Mouse (Mus musculus): ENCODE data around the gene Chn2. TPM values are rescaled to one million over a fixed set of nuclear protein-coding genes. Genes with fewer than 3 reads are reported as not detected.

Chn2 gene
- polyA plus RNA-seq, 1 experiment: 38.2 TPM

DNA sequence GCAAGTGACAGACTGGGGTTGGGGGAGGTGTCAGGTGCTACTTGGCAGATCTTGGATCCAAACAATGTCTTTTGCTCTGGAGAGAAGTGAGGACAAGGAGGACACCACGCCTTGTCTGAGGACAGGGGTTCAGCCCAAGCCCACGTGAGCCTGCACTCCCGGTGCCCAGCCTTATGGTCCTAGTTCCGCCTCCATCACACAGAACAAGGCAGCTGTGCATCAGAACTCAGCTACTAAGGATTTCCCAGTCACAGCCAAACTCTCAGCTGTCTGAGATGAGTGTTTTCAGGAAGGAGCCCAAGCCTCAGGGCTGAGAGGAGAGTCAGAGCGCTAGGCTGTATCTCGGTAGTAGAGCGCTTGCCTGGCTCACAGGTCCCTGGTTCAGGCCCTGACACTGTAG lies 214.5 kb downstream of the Chn2 start:
- peak; percentile 32 for DNase-seq (ENCODE audit: low read depth)
- TF ChIP-seq POLR2A (IDR thresholded peaks at IDR 0.05; ENCODE audit: borderline replicate concordance, extremely low read depth, insufficient read depth, insufficient read length, poor library complexity, severe bottlenecking) (no peak), CTCF (IDR thresholded peaks at IDR 0.05; ENCODE audit: borderline replicate concordance, extremely low read depth, insufficient read depth, insufficient read length) (no peak)

DNA sequence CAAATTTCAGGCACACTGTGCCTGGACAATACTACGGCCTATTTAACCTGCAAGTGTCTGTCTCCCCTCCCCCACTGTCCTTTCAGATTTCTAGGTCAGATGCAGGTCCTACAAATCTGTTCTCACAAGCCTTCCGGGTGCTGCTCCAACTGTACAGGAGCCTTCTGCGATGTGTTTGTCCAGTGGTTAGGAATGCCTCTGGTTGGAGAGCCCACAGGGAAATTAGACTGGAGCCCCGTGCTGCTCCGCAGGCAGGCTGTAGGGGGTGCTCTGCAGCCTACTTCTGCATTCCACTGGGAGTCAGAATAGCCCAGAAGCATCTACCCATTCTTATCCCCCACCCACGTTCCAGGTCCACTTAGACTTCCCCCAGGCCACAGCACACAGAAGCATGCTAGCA lies 215.4 kb downstream of the Chn2 start:
- no peak for TF ChIP-seq POLR2A (IDR thresholded peaks at IDR 0.05; ENCODE audit: borderline replicate concordance, extremely low read depth, insufficient read depth, insufficient read length, poor library complexity, severe bottlenecking)
- peak; percentile 34 for TF ChIP-seq CTCF (IDR thresholded peaks at IDR 0.05; ENCODE audit: borderline replicate concordance, extremely low read depth, insufficient read depth, insufficient read length)
- no peak for DNase-seq (ENCODE audit: low read depth)

DNA sequence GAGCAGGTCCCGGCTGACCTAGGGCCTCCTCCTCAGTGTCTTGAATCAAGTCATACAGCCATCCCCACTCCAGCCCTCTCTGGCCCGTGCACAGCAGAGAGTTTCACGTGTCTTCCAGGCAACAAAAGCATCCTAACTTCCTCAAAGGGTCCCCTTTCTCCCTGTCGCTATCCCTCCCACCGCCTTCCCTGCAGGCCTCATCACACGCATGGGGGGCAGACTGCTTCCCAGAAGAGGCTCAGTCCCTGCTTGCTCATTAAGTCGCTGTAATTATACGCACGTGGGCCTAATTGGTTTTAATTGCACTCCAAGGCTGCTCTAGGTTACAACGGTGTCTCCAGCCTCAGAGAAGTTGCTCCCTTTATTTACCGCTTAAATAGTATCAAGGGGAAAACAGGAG lies 216.0 kb downstream of the Chn2 start:
- DNase-seq (ENCODE audit: low read depth): peak; percentile 85
- TF ChIP-seq POLR2A (IDR thresholded peaks at IDR 0.05; ENCODE audit: borderline replicate concordance, extremely low read depth, insufficient read depth, insufficient read length, poor library complexity, severe bottlenecking) (no peak), CTCF (IDR thresholded peaks at IDR 0.05; ENCODE audit: borderline replicate concordance, extremely low read depth, insufficient read depth, insufficient read length) (no peak)

GRCm38 (mm10) chr6:54256397-54256796 lies 217.0 kb downstream of the Chn2 start:
- TF ChIP-seq POLR2A (IDR thresholded peaks at IDR 0.05; ENCODE audit: borderline replicate concordance, extremely low read depth, insufficient read depth, insufficient read length, poor library complexity, severe bottlenecking): no peak
- no peak for DNase-seq (ENCODE audit: low read depth)

- no peak for DNase-seq (ENCODE audit: low read depth)
- TF ChIP-seq POLR2A (IDR thresholded peaks at IDR 0.05; ENCODE audit: borderline replicate concordance, extremely low read depth, insufficient read depth, insufficient read length, poor library complexity, severe bottlenecking) (no peak), CTCF (IDR thresholded peaks at IDR 0.05; ENCODE audit: borderline replicate concordance, extremely low read depth, insufficient read depth, insufficient read length) (no peak)
Measured at GRCm38 (mm10) chr6:54257552-54257951, 218.2 kb downstream of the Chn2 start.

DNA sequence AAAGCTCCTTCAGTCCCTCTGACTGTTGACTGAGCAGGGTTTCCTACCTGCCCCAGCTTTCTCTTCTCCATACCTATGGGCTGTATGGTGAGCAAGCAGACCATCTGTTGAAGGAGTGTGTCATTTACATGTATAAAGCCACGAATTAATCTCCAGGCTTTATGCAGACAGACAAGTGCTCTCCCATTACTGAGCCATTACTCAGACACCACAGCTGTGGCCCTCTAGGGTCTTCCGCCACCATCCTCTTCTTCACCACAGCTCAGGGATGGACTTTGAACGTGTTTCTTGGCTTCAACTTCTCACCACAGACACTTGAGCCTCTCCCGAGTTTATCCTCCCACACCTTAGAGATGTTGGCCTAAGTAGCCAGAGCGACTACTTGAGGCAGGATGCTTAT lies 219.1 kb downstream of the Chn2 start:
- TF ChIP-seq POLR2A (IDR thresholded peaks at IDR 0.05; ENCODE audit: borderline replicate concordance, extremely low read depth, insufficient read depth, insufficient read length, poor library complexity, severe bottlenecking) (no peak), CTCF (IDR thresholded peaks at IDR 0.05; ENCODE audit: borderline replicate concordance, extremely low read depth, insufficient read depth, insufficient read length) (no peak)
- no peak for DNase-seq (ENCODE audit: low read depth)

DNA sequence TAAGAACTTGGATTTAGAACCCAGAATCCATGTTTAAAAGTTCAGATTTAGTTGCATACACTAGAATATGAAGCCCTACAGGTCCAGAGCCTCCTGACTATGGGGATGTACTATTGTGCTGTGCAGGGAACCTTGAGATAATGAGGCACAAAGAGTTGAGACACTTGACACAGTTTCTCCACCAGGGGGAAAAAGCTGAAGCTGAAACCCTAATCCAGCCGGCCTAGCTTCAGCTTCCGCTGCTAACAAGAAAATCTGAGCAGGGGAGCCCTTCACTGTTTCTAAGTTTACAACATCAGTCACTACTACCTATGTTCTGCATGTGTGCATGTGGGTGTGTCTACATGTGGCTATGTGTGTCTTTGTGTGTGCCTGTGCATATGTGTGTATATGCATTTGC lies 223.4 kb downstream of the Chn2 start:
- DNase-seq (ENCODE audit: low read depth): no peak
- TF ChIP-seq CTCF (IDR thresholded peaks at IDR 0.05; ENCODE audit: borderline replicate concordance, extremely low read depth, insufficient read depth, insufficient read length): no peak
- no peak for TF ChIP-seq POLR2A (IDR thresholded peaks at IDR 0.05; ENCODE audit: borderline replicate concordance, extremely low read depth, insufficient read depth, insufficient read length, poor library complexity, severe bottlenecking)

DNA sequence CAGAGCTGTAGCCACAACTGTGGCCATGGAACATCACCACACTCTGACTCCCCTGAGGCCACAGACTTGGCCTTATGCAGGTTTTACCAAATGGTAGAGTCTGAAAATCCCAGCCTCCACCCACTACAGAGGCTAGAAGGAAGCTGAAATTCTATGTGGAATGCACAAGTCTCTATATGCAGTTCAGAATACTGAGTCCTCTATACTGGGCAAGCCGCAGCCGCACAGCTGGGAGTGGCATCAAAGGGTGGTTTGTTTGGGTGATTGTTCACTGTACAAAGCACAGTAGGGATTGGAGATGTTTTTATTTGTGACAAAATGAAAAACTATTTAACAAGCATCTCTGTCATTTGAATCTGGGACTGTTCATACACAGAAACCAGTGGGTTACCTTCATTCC lies 224.5 kb downstream of the Chn2 start:
- no peak for DNase-seq (ENCODE audit: low read depth)
- TF ChIP-seq CTCF (IDR thresholded peaks at IDR 0.05; ENCODE audit: borderline replicate concordance, extremely low read depth, insufficient read depth, insufficient read length): no peak
- TF ChIP-seq POLR2A (IDR thresholded peaks at IDR 0.05; ENCODE audit: borderline replicate concordance, extremely low read depth, insufficient read depth, insufficient read length, poor library complexity, severe bottlenecking): no peak

- no peak for TF ChIP-seq POLR2A (IDR thresholded peaks at IDR 0.05; ENCODE audit: borderline replicate concordance, extremely low read depth, insufficient read depth, insufficient read length, poor library complexity, severe bottlenecking)
- TF ChIP-seq CTCF (IDR thresholded peaks at IDR 0.05; ENCODE audit: borderline replicate concordance, extremely low read depth, insufficient read depth, insufficient read length): no peak
- DNase-seq (ENCODE audit: low read depth): no peak
Measured at GRCm38 (mm10) chr6:54264537-54264936, 225.2 kb downstream of the Chn2 start.

GRCm38 (mm10) chr6:54265384-54265783 lies 226.0 kb downstream of the Chn2 start:
- DNase-seq (ENCODE audit: low read depth): no peak
- TF ChIP-seq POLR2A (IDR thresholded peaks at IDR 0.05; ENCODE audit: borderline replicate concordance, extremely low read depth, insufficient read depth, insufficient read length, poor library complexity, severe bottlenecking) (no peak), CTCF (IDR thresholded peaks at IDR 0.05; ENCODE audit: borderline replicate concordance, extremely low read depth, insufficient read depth, insufficient read length) (no peak)

DNA sequence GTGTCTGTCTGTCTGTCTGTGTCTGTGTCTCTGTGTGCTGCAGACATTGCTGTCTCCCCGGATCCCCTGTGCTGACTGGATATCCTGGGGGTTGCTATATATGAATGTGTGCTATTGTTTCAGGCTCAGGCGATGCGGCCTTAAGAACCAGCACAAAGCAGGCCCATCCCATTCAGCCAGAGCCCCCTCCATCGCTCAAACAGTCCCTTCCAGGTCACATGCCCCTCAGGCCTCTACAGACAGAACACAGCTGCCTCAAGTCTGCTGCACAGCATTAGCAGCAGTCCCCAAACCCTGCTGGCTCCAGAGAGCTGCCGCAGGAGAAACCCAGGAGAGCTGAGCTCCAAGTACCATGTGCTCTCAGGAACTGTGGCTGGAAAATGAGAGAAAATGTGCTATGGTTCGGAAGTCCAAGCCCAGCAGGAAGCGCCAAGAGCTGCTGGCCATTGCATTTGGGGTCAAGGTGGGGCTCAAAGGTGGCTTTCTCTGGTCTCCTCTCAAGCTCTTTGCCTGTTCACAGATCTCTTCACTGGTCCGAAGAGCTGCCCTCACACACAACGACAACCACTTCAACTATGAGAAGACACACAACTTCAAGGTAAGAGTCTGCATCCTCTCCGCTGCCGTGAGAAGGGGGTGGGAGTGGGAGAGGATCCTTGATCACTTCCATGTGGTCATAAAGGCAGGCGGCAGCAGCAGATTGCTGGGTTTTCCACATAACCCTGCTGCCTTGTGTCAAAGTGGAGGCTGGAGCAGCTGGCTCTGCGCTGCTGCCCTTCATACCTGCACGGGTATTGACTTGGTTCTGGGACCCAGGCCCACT lies 233.4 kb downstream of the Chn2 start:
- TF ChIP-seq POLR2A (IDR thresholded peaks at IDR 0.05; ENCODE audit: borderline replicate concordance, extremely low read depth, insufficient read depth, insufficient read length, poor library complexity, severe bottlenecking) (no peak), CTCF (IDR thresholded peaks at IDR 0.05; ENCODE audit: borderline replicate concordance, extremely low read depth, insufficient read depth, insufficient read length) (no peak)
- peak; percentile 39 for DNase-seq (ENCODE audit: low read depth)

- DNase-seq (ENCODE audit: low read depth): no peak
- no peak for TF ChIP-seq CTCF (IDR thresholded peaks at IDR 0.05; ENCODE audit: borderline replicate concordance, extremely low read depth, insufficient read depth, insufficient read length)
- TF ChIP-seq POLR2A (IDR thresholded peaks at IDR 0.05; ENCODE audit: borderline replicate concordance, extremely low read depth, insufficient read depth, insufficient read length, poor library complexity, severe bottlenecking): no peak
Measured at GRCm38 (mm10) chr6:54273379-54273730, 234.0 kb downstream of the Chn2 start.
